Mouse (Mus musculus) forebrain, postnatal 0 days (tissue): ENCODE results near the gene Has3. TPM values are rescaled to one million over a fixed set of nuclear protein-coding genes. Genes with fewer than 3 reads are reported as not detected.

Experiments used
- ATAC-seq: fragments of 200-750 bp; cut with Nextera tagmentation; 2 replicates; pipeline ENCODE4 v1.8.0; 2017; ENCODE audit warnings: mild to moderate bottlenecking, moderate library complexity
- DNase-seq: peaks from one replicate; pipeline ENCODE4 v3.0.0-alpha.2; 2015
- H3K27ac ChIP-seq: fragments of 300-500 bp; sonication (generic); 2 replicates; pipeline ENCODE4 v1.5.1; 2014; ENCODE audit warnings: low read depth, mild to moderate bottlenecking, antibody characterized with exemption, low read length, moderate library complexity, mixed read lengths
- H3K27me3 ChIP-seq: fragments of 300-500 bp; sonication (generic); 2 replicates; pipeline ENCODE4 v1.6.1; 2014; ENCODE audit warnings: mild to moderate bottlenecking, low read length, mixed read lengths; ENCODE audit not compliant: insufficient read depth
- H3K36me3 ChIP-seq: fragments of 300-500 bp; sonication (generic); 2 replicates; pipeline ENCODE4 v1.6.1; 2014; ENCODE audit warnings: mild to moderate bottlenecking, moderate library complexity; ENCODE audit not compliant: insufficient read depth
- H3K4me1 ChIP-seq: fragments of 300-500 bp; sonication (generic); 2 replicates; pipeline ENCODE4 v1.6.1; 2014; ENCODE audit warnings: antibody characterized with exemption; ENCODE audit not compliant: insufficient read depth
- H3K4me2 ChIP-seq: fragments of 300-500 bp; sonication (generic); 2 replicates; pipeline ENCODE4 v1.6.1; 2014; ENCODE audit warnings: low read depth, mild to moderate bottlenecking, moderate library complexity
- H3K4me3 ChIP-seq: fragments of 300-500 bp; sonication (generic); 2 replicates; pipeline ENCODE4 v1.5.1; 2014; ENCODE audit warnings: low read depth, low read length, mixed read lengths
- H3K9ac ChIP-seq: fragments of 300-500 bp; sonication (generic); 2 replicates; pipeline ENCODE4 v1.6.1; 2014; ENCODE audit warnings: mild to moderate bottlenecking
- H3K9me3 ChIP-seq: fragments of 300-500 bp; sonication (generic); 2 replicates; pipeline ENCODE4 v1.6.1; 2016; ENCODE audit warnings: low read length
- CTCF ChIP-seq: sonication (generic); IDR thresholded peaks from 2 replicates; pipeline ENCODE4 v1.5.1; 2016; ENCODE audit warnings: antibody characterized with exemption, control low read depth, low read depth
- WGBS: fragments of 180-500 bp; shearing (Covaris S2); extraction: QIAGEN DNeasy Blood & Tissue Kit; methylation state at CpG from one replicate; pipeline ENCODE4 v1.1.7; 2014; 5-methylcytosine and 5-hydroxymethylcytosine counted together
- polyA plus RNA-seq: library from polyadenylated mRNA; unstranded; fragments of >200 nt; fragmentation: Nextera tagmentation; extraction: Ambion mirVana; gene quantifications from 2 replicates; pipeline ENCODE4 v1.2.1, GENCODE M21; 2015
- total RNA-seq: library from RNA; depleted of rRNA; stranded (reverse); fragments of >200 nt; gene quantifications from 2 replicates; pipeline ENCODE4 v1.2.3, GENCODE M21; 2014

Has3 gene
- total and polyA plus RNA-seq, 2 experiments from 2014 or later, result 0.86 to 19.7 TPM

DNA sequence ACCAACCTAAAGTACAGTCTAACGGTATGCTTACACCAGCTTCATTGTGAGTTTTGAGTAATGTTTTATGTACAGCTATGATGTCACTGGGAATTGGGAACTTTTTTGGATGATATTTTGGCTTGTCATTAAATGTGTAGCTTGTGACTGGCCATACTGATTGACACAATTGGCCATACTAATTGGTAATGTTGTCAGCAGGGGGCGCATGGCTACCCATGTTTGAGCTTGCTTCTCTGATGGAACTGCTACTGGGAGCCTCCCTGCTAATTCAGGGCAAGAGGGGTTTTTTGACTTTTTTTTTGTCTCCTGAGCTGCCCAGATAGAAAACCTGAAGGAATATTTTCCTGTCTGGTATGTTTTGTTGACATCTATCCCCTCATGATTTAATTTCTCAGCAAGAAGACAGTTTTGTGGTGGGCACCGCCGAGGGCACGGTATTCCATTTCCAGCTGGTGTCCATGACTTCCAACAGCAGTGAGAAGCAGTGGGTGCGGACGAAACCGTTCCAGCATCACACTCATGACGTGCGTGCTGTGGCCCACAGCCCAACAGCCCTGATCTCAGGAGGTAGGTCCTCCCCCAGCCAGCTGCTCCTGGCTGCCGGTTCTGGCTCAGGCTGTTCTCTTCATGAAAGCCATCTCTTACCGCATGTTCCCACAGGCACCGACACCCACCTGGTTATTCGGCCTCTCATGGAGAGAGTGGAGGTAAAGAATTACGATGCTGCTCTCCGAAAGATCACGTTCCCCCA lies 35.9 kb downstream of the Has3 start:
- no peaks in the 10 kb centered on the region for H3K9me3 ChIP-seq
- no peak overlapping the region for H3K4me2 ChIP-seq
- no peak overlapping the region for H3K27ac ChIP-seq
- no peak overlapping the region for H3K4me3 ChIP-seq
- peak; percentile 52 for DNase-seq
- H3K9ac ChIP-seq, result no peak overlapping the region
- no peaks in the 10 kb centered on the region for H3K27me3 ChIP-seq
- peak; percentile 69 for TF ChIP-seq CTCF
- peaks cover 55% of the 10 kb centered on the region for H3K36me3 ChIP-seq
- H3K4me1 ChIP-seq, result no peaks in the 10 kb centered on the region
- no peak for ATAC-seq
- 88% methylated on average over 17 of the region's 17 CpGs for WGBS

DNA sequence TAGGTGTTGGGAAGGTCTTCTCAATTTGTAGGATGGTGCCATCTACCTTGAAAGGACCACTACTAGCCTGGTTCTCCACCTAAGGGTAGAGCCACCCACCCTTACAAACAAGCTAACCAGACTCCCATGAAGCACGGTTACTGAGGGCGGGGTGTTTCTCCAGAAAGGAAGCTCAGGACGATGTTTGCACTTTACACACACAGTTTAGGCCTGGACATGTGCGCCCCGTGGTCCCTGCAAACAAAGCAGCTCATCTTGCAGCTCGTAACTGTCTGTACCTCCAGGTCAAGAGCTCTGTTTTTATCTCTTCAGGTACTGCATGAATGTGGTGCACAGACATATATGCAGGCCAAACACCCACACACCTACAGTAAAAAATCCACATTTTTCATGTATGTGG lies 36.6 kb downstream of the Has3 start:
- Histone ChIP-seq H3K4me2 (no peak overlapping the region), H3K4me1 (no peaks in the 10 kb centered on the region), H3K27ac (no peak overlapping the region), H3K4me3 (no peak overlapping the region), H3K9me3 (no peaks in the 10 kb centered on the region), H3K27me3 (no peaks in the 10 kb centered on the region), H3K9ac (no peak overlapping the region), H3K36me3 (peaks cover 52% of the 10 kb centered on the region)
- DNase-seq (no peak), ATAC-seq (no peak)
- 95% methylated on average over 6 of the region's 6 CpGs for WGBS
- no peak for TF ChIP-seq CTCF

DNA sequence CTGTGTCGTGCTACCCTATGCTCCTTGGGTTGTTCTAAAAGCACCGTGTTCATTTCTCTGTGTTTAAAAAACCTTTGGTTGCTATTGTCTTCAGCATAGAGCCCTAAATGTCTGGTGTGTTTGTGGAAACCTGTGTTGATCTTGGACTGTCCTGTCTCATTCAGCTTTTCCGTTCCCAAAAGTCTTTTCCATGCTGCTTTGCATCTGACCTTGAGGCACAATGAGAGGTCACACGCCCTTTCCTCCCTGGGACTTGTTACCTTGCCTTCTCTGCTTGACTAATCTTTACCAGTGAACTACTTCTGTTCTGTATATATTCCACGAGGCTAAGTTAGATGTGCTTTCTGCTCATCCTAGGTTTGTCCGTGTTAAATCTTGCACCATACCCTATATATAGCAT lies 37.4 kb downstream of the Has3 start:
- Histone ChIP-seq H3K4me1 (no peaks in the 10 kb centered on the region), H3K36me3 (peaks cover 56% of the 10 kb centered on the region), H3K27ac (no peak overlapping the region), H3K4me3 (no peak overlapping the region), H3K4me2 (no peak overlapping the region), H3K9me3 (no peaks in the 10 kb centered on the region), H3K27me3 (no peaks in the 10 kb centered on the region), H3K9ac (no peak overlapping the region)
- no peak for TF ChIP-seq CTCF
- DNase-seq, result no peak
- ATAC-seq, result no peak
- 93% methylated on average over 6 of the region's 6 CpGs for WGBS

DNA sequence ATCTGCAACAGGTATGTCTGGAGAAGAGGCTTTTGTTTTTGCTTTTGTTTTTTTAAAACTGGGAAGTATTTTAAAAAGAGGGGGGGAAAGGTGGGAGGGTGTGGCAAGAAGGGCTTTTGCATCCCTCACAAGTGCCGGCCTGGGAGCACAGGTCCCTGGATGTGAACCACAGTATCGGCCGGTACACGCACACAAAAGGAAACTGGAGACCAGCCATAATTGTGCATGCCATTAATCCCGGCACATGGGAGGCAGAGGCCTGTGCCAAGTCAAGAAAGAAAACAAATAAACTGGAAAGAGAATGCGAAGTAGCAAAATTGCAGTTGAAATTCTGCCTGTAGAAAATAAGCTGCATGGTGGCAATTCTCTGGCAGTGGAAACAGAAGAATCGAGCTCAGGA lies 38.2 kb downstream of the Has3 start:
- no peak for DNase-seq
- 55% methylated on average over 7 of the region's 7 CpGs for WGBS

DNA sequence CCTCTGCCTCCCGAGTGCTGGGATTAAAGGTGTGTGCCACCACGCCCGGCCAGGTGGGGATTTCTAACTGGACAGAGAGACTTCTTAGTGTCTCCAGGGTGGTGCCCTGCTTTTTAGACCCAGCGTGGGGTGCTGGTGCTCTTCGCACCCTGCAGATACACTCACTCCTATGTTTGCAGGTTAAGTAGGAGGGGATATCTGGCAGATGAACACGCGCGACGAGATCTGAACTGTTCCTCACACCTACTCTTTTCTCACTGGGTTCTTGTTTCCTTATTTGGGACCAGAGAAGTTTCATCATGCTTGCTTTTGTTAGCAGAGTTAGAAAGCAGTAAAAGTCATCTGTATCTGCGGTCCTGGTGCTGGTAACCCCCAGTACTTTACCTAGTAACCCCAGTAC lies 43.6 kb downstream of the Has3 start:
- no peak for TF ChIP-seq CTCF

More for the DNA sequence above, 38.2 kb downstream of the Has3 start:
- no peak for ATAC-seq
- Histone ChIP-seq H3K4me2 (no peak overlapping the region), H3K9ac (no peak overlapping the region), H3K36me3 (peaks cover 60% of the 10 kb centered on the region), H3K4me1 (no peaks in the 10 kb centered on the region), H3K27me3 (no peaks in the 10 kb centered on the region), H3K4me3 (no peak overlapping the region), H3K27ac (no peak overlapping the region), H3K9me3 (no peaks in the 10 kb centered on the region)
- TF ChIP-seq CTCF, result no peak

DNA sequence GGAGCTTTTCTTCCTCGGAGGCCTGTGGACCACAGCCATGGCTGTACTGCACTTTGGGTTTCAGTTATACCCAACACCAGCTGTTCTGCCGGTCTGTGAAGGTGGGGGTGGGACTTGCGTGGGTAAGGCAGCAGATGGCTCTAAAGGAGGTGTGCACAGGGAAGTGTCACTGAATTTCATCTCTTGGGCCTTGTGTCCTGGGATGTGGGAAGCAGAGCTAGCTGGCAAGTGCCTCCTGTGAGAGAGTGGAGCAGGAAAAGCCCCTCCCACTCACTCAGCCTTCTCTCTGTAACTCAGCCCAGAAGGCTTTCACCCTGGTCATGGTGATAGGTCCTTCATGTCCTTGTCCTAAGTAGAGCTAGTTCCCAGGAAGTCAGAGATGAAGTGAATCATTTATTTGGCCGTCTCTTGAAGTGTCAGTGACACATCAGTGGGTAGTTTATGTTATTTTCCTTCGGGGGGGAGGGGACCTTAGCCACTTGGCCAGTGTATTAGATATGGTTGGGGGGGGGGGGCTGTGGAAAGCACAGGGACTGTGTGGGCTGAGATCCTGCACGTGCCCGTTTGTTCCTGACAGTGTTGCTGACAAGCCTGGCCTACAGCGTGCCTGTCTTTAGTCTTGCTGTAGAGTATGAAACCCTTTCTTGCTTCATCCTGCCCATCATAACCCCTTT lies 49.8 kb downstream of the Has3 start:
- no peaks in the 10 kb centered on the region for H3K27me3 ChIP-seq
- TF ChIP-seq CTCF, result no peak
- H3K4me3 ChIP-seq, result no peak overlapping the region
- no peak overlapping the region for H3K27ac ChIP-seq
- 84% methylated on average over 8 of the region's 8 CpGs for WGBS
- H3K9ac ChIP-seq, result no peak overlapping the region
- DNase-seq (no peak), ATAC-seq (no peak)
- no peak overlapping the region for H3K4me2 ChIP-seq
- H3K9me3 ChIP-seq, result no peaks in the 10 kb centered on the region
- H3K4me1 ChIP-seq, result no peaks in the 10 kb centered on the region
- peaks cover 70% of the 10 kb centered on the region for H3K36me3 ChIP-seq

More for the DNA sequence above, 43.6 kb downstream of the Has3 start:
- Histone ChIP-seq H3K27ac (no peak overlapping the region), H3K9ac (no peak overlapping the region), H3K9me3 (no peaks in the 10 kb centered on the region), H3K27me3 (no peaks in the 10 kb centered on the region), H3K36me3 (peaks cover 67% of the 10 kb centered on the region), H3K4me3 (no peak overlapping the region), H3K4me2 (no peak overlapping the region), H3K4me1 (no peaks in the 10 kb centered on the region)
- ATAC-seq, result no peak
- DNase-seq, result no peak
- 96% methylated on average over 10 of the region's 10 CpGs for WGBS

DNA sequence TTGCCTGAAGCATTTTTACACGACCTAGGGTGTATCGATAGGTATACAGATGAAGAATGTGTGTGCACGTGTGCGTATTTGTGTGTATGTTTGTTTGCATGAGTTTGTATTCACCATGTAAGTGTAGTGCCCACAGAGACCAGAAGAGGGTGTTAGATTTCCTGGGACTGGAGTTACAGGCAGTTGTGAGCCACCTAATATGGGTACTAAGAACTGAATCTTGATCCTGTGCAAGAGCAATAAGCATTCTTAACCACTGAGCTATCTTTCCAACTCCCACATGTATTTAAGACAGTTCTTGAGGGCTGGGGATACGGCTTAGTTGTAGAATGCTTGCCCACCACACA lies 50.3 kb downstream of the Has3 start:
- ATAC-seq (no peak), DNase-seq (no peak)
- 0 out of 2 replicates have a peak, but pooled peaks have one; percentile 14 for TF ChIP-seq CTCF
- no peaks in the 10 kb centered on the region for H3K27me3 ChIP-seq
- no peak overlapping the region for H3K4me3 ChIP-seq
- no peaks in the 10 kb centered on the region for H3K4me1 ChIP-seq
- WGBS, result 98% methylated on average over 5 of the region's 5 CpGs
- no peak overlapping the region for H3K4me2 ChIP-seq
- no peak overlapping the region for H3K27ac ChIP-seq
- no peak overlapping the region for H3K9ac ChIP-seq
- H3K9me3 ChIP-seq, result no peaks in the 10 kb centered on the region
- peaks cover 66% of the 10 kb centered on the region for H3K36me3 ChIP-seq
